Mouse (Mus musculus): Measurements from ENCODE around the gene Prr7. TPM values are rescaled to one million over a fixed set of nuclear protein-coding genes. Genes with fewer than 3 reads are reported as not detected.

Prr7 gene
- polyA plus RNA-seq, 1 experiment from 2014 or later, result 1.3 TPM

- ATAC-seq (ENCODE audit: insufficient number of reproducible peaks, insufficient read depth, low FRiP score, low TSS enrichment), result no peak
- H3K4me3 ChIP-seq, result peak overlapping the region; percentile 89
- H3K27ac ChIP-seq, result peak overlapping the region; percentile 88
- peak overlapping the region; percentile 66 for H3K4me2 ChIP-seq (replicated peaks)
- peak overlapping the region; percentile 87; the same call in 1 of the 2 replicates for H3K9ac ChIP-seq
- no peaks in the 10 kb centered on the region for H3K9me3 ChIP-seq
- WGBS, result 19% methylated on average over 5 of the region's 5 CpGs
- no peaks in the 10 kb centered on the region for H3K27me3 ChIP-seq
- peaks cover 28% of the 10 kb centered on the region for H3K4me1 ChIP-seq
- H3K36me3 ChIP-seq, result peaks cover 42% of the 10 kb centered on the region
Measured at GRCm38 (mm10) chr13:55511492-55511861, 47.4 kb downstream of the Prr7 start.

GRCm38 (mm10) chr13:55512379-55513031, 48.4 kb downstream of the Prr7 start:
- Histone ChIP-seq H3K27me3 (no peaks in the 10 kb centered on the region), H3K4me1 (peaks cover 28% of the 10 kb centered on the region), H3K36me3 (peaks cover 32% of the 10 kb centered on the region), H3K4me2 (replicated peaks) (peak overlapping the region; percentile 66), H3K9me3 (no peaks in the 10 kb centered on the region), H3K9ac (peak overlapping the region; percentile 87), H3K27ac (peak overlapping the region; percentile 88), H3K4me3 (peak overlapping the region; percentile 89)
- ATAC-seq (ENCODE audit: insufficient number of reproducible peaks, insufficient read depth, low FRiP score, low TSS enrichment), result peak; percentile 71
- under 1% methylated on average over 25 of the region's 25 CpGs for WGBS

GRCm38 (mm10) chr13:55513111-55513748, 49.2 kb downstream of the Prr7 start, which contains the start of gene Pdlim7:
Gene Pdlim7, minus strand, starts transcription at chr13:55513676.
- Histone ChIP-seq H3K27me3 (no peaks in the 10 kb centered on the region), H3K27ac (peak within 1 kb of the TSS; percentile 88), H3K4me2 (replicated peaks) (peak within 1 kb of the TSS; percentile 66), H3K9ac (peak within 1 kb of the TSS; percentile 87), H3K4me1 (peaks cover 28% of the 10 kb centered on the region), H3K36me3 (peaks cover 25% of the 10 kb centered on the region), H3K4me3 (peak within 1 kb of the TSS; percentile 89), H3K9me3 (no peaks in the 10 kb centered on the region)
- peak; percentile 53 for ATAC-seq (ENCODE audit: insufficient number of reproducible peaks, insufficient read depth, low FRiP score, low TSS enrichment)
- WGBS, result under 1% methylated on average over 55 of the region's 55 CpGs

GRCm38 (mm10) chr13:55513828-55514227, 49.8 kb downstream of the Prr7 start:
- Histone ChIP-seq H3K27me3 (no peaks in the 10 kb centered on the region), H3K4me1 (peaks cover 28% of the 10 kb centered on the region), H3K27ac (no peak overlapping the region), H3K9ac (no peak overlapping the region), H3K4me2 (replicated peaks) (peak overlapping the region; percentile 66), H3K36me3 (peaks cover 19% of the 10 kb centered on the region), H3K4me3 (peak overlapping the region; percentile 89), H3K9me3 (no peaks in the 10 kb centered on the region)
- 37% methylated on average over 9 of the region's 9 CpGs for WGBS
- ATAC-seq (ENCODE audit: insufficient number of reproducible peaks, insufficient read depth, low FRiP score, low TSS enrichment), result no peak

- Histone ChIP-seq H3K4me3 (no peak overlapping the region), H3K36me3 (no peaks in the 10 kb centered on the region), H3K4me2 (replicated peaks) (no peak overlapping the region), H3K4me1 (peaks cover 8% of the 10 kb centered on the region), H3K9ac (no peak overlapping the region), H3K27ac (no peak overlapping the region), H3K27me3 (no peaks in the 10 kb centered on the region), H3K9me3 (no peaks in the 10 kb centered on the region)
- 10% methylated on average over 5 of the region's 5 CpGs for WGBS
- ATAC-seq (ENCODE audit: insufficient number of reproducible peaks, insufficient read depth, low FRiP score, low TSS enrichment), result no peak
Measured at GRCm38 (mm10) chr13:55516955-55517354, 52.9 kb downstream of the Prr7 start.

GRCm38 (mm10) chr13:55519606-55520005, 55.5 kb downstream of the Prr7 start:
- Histone ChIP-seq H3K4me3 (no peak overlapping the region), H3K27ac (no peak overlapping the region), H3K9ac (no peak overlapping the region), H3K27me3 (no peaks in the 10 kb centered on the region), H3K4me2 (replicated peaks) (no peak overlapping the region), H3K4me1 (no peaks in the 10 kb centered on the region), H3K9me3 (no peaks in the 10 kb centered on the region), H3K36me3 (no peaks in the 10 kb centered on the region)
- 84% methylated on average over 4 of the region's 4 CpGs for WGBS
- no peak for ATAC-seq (ENCODE audit: insufficient number of reproducible peaks, insufficient read depth, low FRiP score, low TSS enrichment)

- H3K27ac ChIP-seq, result no peak overlapping the region; the same call in 1 of the 2 replicates
- H3K27me3 ChIP-seq, result no peaks in the 10 kb centered on the region
- H3K4me1 ChIP-seq, result no peaks in the 10 kb centered on the region
- H3K9me3 ChIP-seq, result no peaks in the 10 kb centered on the region
- 54% methylated on average over 8 of the region's 8 CpGs for WGBS
- no peaks in the 10 kb centered on the region for H3K36me3 ChIP-seq
- no peak overlapping the region for H3K4me3 ChIP-seq
- no peak overlapping the region for H3K9ac ChIP-seq
- ATAC-seq (ENCODE audit: insufficient number of reproducible peaks, insufficient read depth, low FRiP score, low TSS enrichment), result no peak
- no peak overlapping the region for H3K4me2 ChIP-seq (replicated peaks)
Measured at GRCm38 (mm10) chr13:55522730-55523129, 58.7 kb downstream of the Prr7 start.

Small RNAs within 50 kb of the gene (microRNA-seq; reads per million reads assigned to microRNA genes)
- gene Mir6943, result not detected
- gene Mir6944, result 71.9 reads per million, percentile 47 among the genes with 10 or more reads in this experiment
- 1.3 reads per million for gene Mir6945

Other genes starting within 250 kb of the Prr7 start
- 368 and 376 TPM in 2 replicates for gene Prelid1, start 143.8 kb upstream of the Prr7 start, polyA plus RNA-seq (2016; fragmentation: Nextera tagmentation; extraction: Ambion mirVana)
- 108 and 118 TPM in 2 replicates for gene Rab24, start 142.3 kb upstream of the Prr7 start, polyA plus RNA-seq (2016; fragmentation: Nextera tagmentation; extraction: Ambion mirVana)
- 32.2 and 37.6 TPM in 2 replicates for gene Mxd3, start 134.4 kb upstream of the Prr7 start, polyA plus RNA-seq (2016; fragmentation: Nextera tagmentation; extraction: Ambion mirVana)
- 98.3 and 100 TPM in 2 replicates for gene Lman2, start 101.5 kb upstream of the Prr7 start, polyA plus RNA-seq (2016; fragmentation: Nextera tagmentation; extraction: Ambion mirVana)
- gene Rgs14, start 94.5 kb upstream of the Prr7 start, polyA plus RNA-seq (2016; fragmentation: Nextera tagmentation; extraction: Ambion mirVana), result 0.61 and 1.2 TPM in 2 replicates
- gene Slc34a1, start 66.1 kb upstream of the Prr7 start, polyA plus RNA-seq (2016; fragmentation: Nextera tagmentation; extraction: Ambion mirVana), result not detected in 2 replicates
- gene Pfn3, start 49.0 kb upstream of the Prr7 start, polyA plus RNA-seq (2016; fragmentation: Nextera tagmentation; extraction: Ambion mirVana), result not detected in 2 replicates
- gene F12, start 37.5 kb upstream of the Prr7 start, polyA plus RNA-seq (2016; fragmentation: Nextera tagmentation; extraction: Ambion mirVana), result 0.08 and 0.11 TPM in 2 replicates
- gene Grk6, start 19.2 kb upstream of the Prr7 start, polyA plus RNA-seq (2016; fragmentation: Nextera tagmentation; extraction: Ambion mirVana), result 68.3 and 73.0 TPM in 2 replicates
- 383 and 387 TPM in 2 replicates for gene Dbn1, start 23.8 kb downstream of the Prr7 start, polyA plus RNA-seq (2016; fragmentation: Nextera tagmentation; extraction: Ambion mirVana)
- 172 and 182 TPM in 2 replicates for gene Pdlim7, start 49.4 kb downstream of the Prr7 start, polyA plus RNA-seq (2016; fragmentation: Nextera tagmentation; extraction: Ambion mirVana)
- gene Dok3, start 65.0 kb downstream of the Prr7 start, polyA plus RNA-seq (2016; fragmentation: Nextera tagmentation; extraction: Ambion mirVana), result 2.5 and 3.0 TPM in 2 replicates
- 78.5 and 80.3 TPM in 2 replicates for gene Ddx41, start 72.4 kb downstream of the Prr7 start, polyA plus RNA-seq (2016; fragmentation: Nextera tagmentation; extraction: Ambion mirVana)
- gene Fam193b, start 106.9 kb downstream of the Prr7 start, polyA plus RNA-seq (2016; fragmentation: Nextera tagmentation; extraction: Ambion mirVana), result 59.5 and 65.6 TPM in 2 replicates
- gene Tmed9, start 109.5 kb downstream of the Prr7 start, polyA plus RNA-seq (2016; fragmentation: Nextera tagmentation; extraction: Ambion mirVana), result 120 and 127 TPM in 2 replicates
- gene B4galt7, start 135.6 kb downstream of the Prr7 start, polyA plus RNA-seq (2016; fragmentation: Nextera tagmentation; extraction: Ambion mirVana), result 35.3 and 38.9 TPM in 2 replicates
- 67.0 and 69.7 TPM in 2 replicates for gene Caml, start 158.7 kb downstream of the Prr7 start, polyA plus RNA-seq (2016; fragmentation: Nextera tagmentation; extraction: Ambion mirVana)
- 42.4 and 45.6 TPM in 2 replicates for gene Ddx46, start 170.8 kb downstream of the Prr7 start, polyA plus RNA-seq (2016; fragmentation: Nextera tagmentation; extraction: Ambion mirVana)
- gene B230219D22Rik, start 228.9 kb downstream of the Prr7 start, polyA plus RNA-seq (2016; fragmentation: Nextera tagmentation; extraction: Ambion mirVana), result 83.6 and 83.9 TPM in 2 replicates